Mouse (Mus musculus) erythroblast, embryonic 14.5 days (primary cell): ENCODE data around the gene Fbxl21. TPM values are rescaled to one million over a fixed set of nuclear protein-coding genes. Genes with fewer than 3 reads are reported as not detected.
A peak's percentile ranks its signal among the peaks of the same experiment; 100 is the strongest.

Experiments
- H3K27me3 ChIP-seq: 2 replicates; pipeline ENCODE4 v1.6.1; 2012; ENCODE audit warnings: inconsistent platforms; ENCODE audit not compliant: control insufficient read depth
- H3K36me3 ChIP-seq: 2 replicates; pipeline ENCODE4 v1.6.1; 2012; ENCODE audit warnings: mild to moderate bottlenecking, inconsistent platforms; ENCODE audit not compliant: control insufficient read depth
- H3K4me1 ChIP-seq: 2 replicates; pipeline ENCODE4 v1.6.1; 2012; ENCODE audit warnings: inconsistent platforms; ENCODE audit not compliant: control insufficient read depth
- H3K4me3 ChIP-seq: replicated peaks from 2 replicates; pipeline ENCODE3; 2012; ENCODE audit warnings: moderate library complexity, mild to moderate bottlenecking, inconsistent platforms
- H3K9me3 ChIP-seq: 2 replicates; pipeline ENCODE4 v1.6.1; 2012; ENCODE audit warnings: low read length, inconsistent platforms, mixed read lengths; ENCODE audit not compliant: control insufficient read depth
- GATA1 ChIP-seq: IDR thresholded peaks from 2 replicates; pipeline ENCODE4 v1.6.1; 2012; ENCODE audit warnings: low read length, inconsistent platforms, mixed read lengths
- TAL1 ChIP-seq: IDR thresholded peaks from 3 replicates; pipeline ENCODE4 v1.6.1; 2012; ENCODE audit warnings: low read length, inconsistent platforms, mixed read lengths
- polyA plus RNA-seq: library from polyadenylated mRNA; stranded (reverse); fragments of >175 nt; gene quantifications from 2 replicates; pipeline ENCODE4 v1.2.3, GENCODE M21; 2012

Fbxl21 gene
- polyA plus RNA-seq, 1 experiment = not detected

GRCm38 (mm10) chr13:56559841-56560370 lies 37.6 kb downstream of the Fbxl21 start:
- no peak for TF ChIP-seq TAL1
- TF ChIP-seq GATA1 = no peak
- Histone ChIP-seq H3K27me3 (no peaks in the 10 kb centered on the region), H3K36me3 (no peaks in the 10 kb centered on the region), H3K9me3 (no peaks in the 10 kb centered on the region), H3K4me1 (no peaks in the 10 kb centered on the region), H3K4me3 (no peak overlapping the region)

- Histone ChIP-seq H3K4me3 (no peak overlapping the region), H3K9me3 (no peaks in the 10 kb centered on the region), H3K36me3 (no peaks in the 10 kb centered on the region), H3K27me3 (no peaks in the 10 kb centered on the region), H3K4me1 (no peaks in the 10 kb centered on the region)
- TF ChIP-seq TAL1 (no peak), GATA1 (no peak)
These were observed 38.9 kb downstream of the Fbxl21 start for GRCm38 (mm10) chr13:56561129-56561528.

- no peaks in the 10 kb centered on the region for H3K9me3 ChIP-seq
- H3K36me3 ChIP-seq = no peaks in the 10 kb centered on the region
- TF ChIP-seq TAL1 (no peak), GATA1 (no peak)
- no peak overlapping the region for H3K4me3 ChIP-seq
- H3K4me1 ChIP-seq = no peaks in the 10 kb centered on the region
- no peaks in the 10 kb centered on the region for H3K27me3 ChIP-seq
These were observed 40.8 kb downstream of the Fbxl21 start for GRCm38 (mm10) chr13:56563075-56563474.

GRCm38 (mm10) chr13:56566336-56566735 lies 44.1 kb downstream of the Fbxl21 start:
- Histone ChIP-seq H3K4me3 (no peak overlapping the region), H3K4me1 (no peaks in the 10 kb centered on the region), H3K9me3 (no peaks in the 10 kb centered on the region), H3K36me3 (no peaks in the 10 kb centered on the region), H3K27me3 (no peaks in the 10 kb centered on the region)
- TF ChIP-seq TAL1 (no peak), GATA1 (no peak)

- H3K4me3 ChIP-seq = no peak overlapping the region
- no peaks in the 10 kb centered on the region for H3K27me3 ChIP-seq
- no peaks in the 10 kb centered on the region for H3K9me3 ChIP-seq
- no peaks in the 10 kb centered on the region for H3K4me1 ChIP-seq
- no peaks in the 10 kb centered on the region for H3K36me3 ChIP-seq
- TF ChIP-seq TAL1 (no peak), GATA1 (peak; percentile 46; the same call in 1 of the 2 replicates)
These were observed 49.4 kb downstream of the Fbxl21 start for GRCm38 (mm10) chr13:56571645-56572044.

GRCm38 (mm10) chr13:56575074-56575473 lies 52.8 kb downstream of the Fbxl21 start:
- Histone ChIP-seq H3K27me3 (no peaks in the 10 kb centered on the region), H3K4me3 (no peak overlapping the region), H3K9me3 (no peaks in the 10 kb centered on the region), H3K36me3 (no peaks in the 10 kb centered on the region), H3K4me1 (no peaks in the 10 kb centered on the region)
- TF ChIP-seq GATA1 (no peak), TAL1 (no peak)

- TF ChIP-seq GATA1 (no peak), TAL1 (no peak)
- Histone ChIP-seq H3K27me3 (no peaks in the 10 kb centered on the region), H3K4me1 (no peaks in the 10 kb centered on the region), H3K36me3 (no peaks in the 10 kb centered on the region), H3K9me3 (no peaks in the 10 kb centered on the region), H3K4me3 (no peak overlapping the region)
These were observed 53.5 kb downstream of the Fbxl21 start for GRCm38 (mm10) chr13:56575701-56576321.

GRCm38 (mm10) chr13:56578097-56578496 lies 55.8 kb downstream of the Fbxl21 start:
- Histone ChIP-seq H3K36me3 (no peaks in the 10 kb centered on the region), H3K9me3 (no peaks in the 10 kb centered on the region), H3K27me3 (no peaks in the 10 kb centered on the region), H3K4me3 (no peak overlapping the region), H3K4me1 (no peaks in the 10 kb centered on the region)
- TF ChIP-seq TAL1 (no peak), GATA1 (no peak)

GRCm38 (mm10) chr13:56580450-56580849 lies 58.2 kb downstream of the Fbxl21 start:
- TF ChIP-seq GATA1 (no peak), TAL1 (no peak)

More at GRCm38 (mm10) chr13:56580450-56580849, 58.2 kb downstream of the Fbxl21 start:
- H3K9me3 ChIP-seq = no peaks in the 10 kb centered on the region
- H3K36me3 ChIP-seq = no peaks in the 10 kb centered on the region
- no peaks in the 10 kb centered on the region for H3K4me1 ChIP-seq
- H3K27me3 ChIP-seq = no peaks in the 10 kb centered on the region
- no peak overlapping the region for H3K4me3 ChIP-seq
